Mouse (Mus musculus): ENCODE data around the gene Mafb. TPM values are rescaled to one million over a fixed set of nuclear protein-coding genes. Genes with fewer than 3 reads are reported as not detected.

Mafb gene
- polyA plus RNA-seq, 1 experiment: 0.02 TPM

DNA sequence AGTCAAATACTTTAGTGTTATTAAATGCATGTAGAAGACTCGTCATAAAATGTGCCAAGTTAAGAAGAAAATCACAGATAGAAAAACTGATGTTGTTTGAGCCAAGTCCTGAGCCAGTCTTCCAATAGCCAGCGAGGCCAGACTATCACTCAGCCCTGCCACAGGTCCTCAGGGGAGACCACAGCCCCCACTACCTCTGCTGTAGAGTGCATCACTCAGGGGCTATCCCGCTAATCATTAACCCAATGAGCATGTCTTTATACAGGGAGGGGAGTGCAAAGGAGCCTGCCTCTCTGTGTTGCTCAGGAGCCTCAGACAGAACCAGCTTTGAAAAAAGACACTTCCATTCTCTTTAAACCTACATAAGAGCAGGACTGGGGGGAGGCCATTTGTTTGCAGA is 16.6 kb upstream of the Mafb start:
- Histone ChIP-seq H3K79me2 (ENCODE audit: control insufficient read depth, insufficient read depth) (no peaks in the 10 kb centered on the region), H3K4me3 (no peak overlapping the region), H3K36me3 (ENCODE audit: control insufficient read depth, insufficient read depth) (no peaks in the 10 kb centered on the region), H3K27me3 (ENCODE audit: control insufficient read depth, insufficient read depth, insufficient read length) (no peaks in the 10 kb centered on the region), H3ac (ENCODE audit: control insufficient read depth, insufficient read length) (no peak overlapping the region), H3K4me2 (ENCODE audit: low read depth) (no peak overlapping the region)
- TF ChIP-seq POLR2A (IDR thresholded peaks at IDR 0.05; ENCODE audit: insufficient read length, low read depth) (no peak), CEBPB (IDR thresholded peaks at IDR 0.05; ENCODE audit: insufficient read depth, poor library complexity, severe bottlenecking) (no peak), POLR2AphosphoS2 (IDR thresholded peaks at IDR 0.05; ENCODE audit: insufficient read length, low read depth) (no peak), MYOG (IDR thresholded peaks at IDR 0.05; ENCODE audit: control insufficient read depth in 1 of 3, insufficient read depth in 1 of 3, insufficient read length in 2 of 3, low read depth in 2 of 3) (no peak), SRF (IDR thresholded peaks at IDR 0.05; ENCODE audit: control insufficient read depth, insufficient read length, low read depth) (no peak), MAX (IDR thresholded peaks at IDR 0.05; ENCODE audit: low read depth) (no peak)

DNA sequence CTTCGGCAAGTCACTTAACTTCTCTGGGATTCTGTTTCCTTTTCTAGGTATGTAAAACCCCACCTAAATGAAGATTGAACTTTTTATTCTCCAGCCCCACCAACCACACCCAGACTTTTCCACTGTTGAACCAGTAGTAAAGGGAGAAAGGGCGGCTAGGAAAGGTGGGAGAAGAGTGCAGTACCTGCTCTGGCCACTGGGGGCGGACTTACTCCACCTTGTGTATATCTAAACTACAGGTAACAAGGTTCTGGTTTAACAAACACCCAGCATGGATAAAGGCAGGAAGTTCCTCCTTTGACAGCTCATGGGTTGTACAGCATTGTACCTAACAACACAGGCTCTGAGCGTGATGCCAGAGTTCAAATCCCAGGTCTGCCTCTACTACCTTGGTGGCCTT is 11.4 kb upstream of the Mafb start:
- no peak overlapping the region for H3K4me2 ChIP-seq (ENCODE audit: low read depth)
- no peaks in the 10 kb centered on the region for H3K27me3 ChIP-seq (ENCODE audit: control insufficient read depth, insufficient read depth, insufficient read length)

DNA sequence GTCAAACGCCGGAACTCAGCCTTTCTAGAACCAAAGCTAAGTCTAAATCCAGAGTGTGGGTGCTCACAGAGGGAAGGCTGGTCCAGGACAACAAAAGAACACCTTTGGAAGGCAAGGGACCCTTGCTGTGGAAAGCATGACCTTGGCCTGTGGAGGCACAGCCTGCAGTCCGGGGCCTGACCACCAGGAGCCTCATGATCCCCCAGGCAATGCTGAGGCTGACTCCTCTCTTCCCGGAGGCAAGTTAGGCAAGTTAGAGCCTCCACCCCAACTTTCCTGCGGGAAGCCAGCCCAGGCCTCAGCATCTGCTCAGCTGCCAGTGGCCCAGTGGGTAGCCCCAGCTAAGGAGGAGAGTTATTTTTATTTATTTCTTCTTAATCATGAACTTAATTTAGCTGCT is 9.4 kb upstream of the Mafb start:
- H3K36me3 ChIP-seq (ENCODE audit: control insufficient read depth, insufficient read depth): no peaks in the 10 kb centered on the region
- no peaks in the 10 kb centered on the region for H3K27me3 ChIP-seq (ENCODE audit: control insufficient read depth, insufficient read depth, insufficient read length)
- no peak overlapping the region for H3K4me2 ChIP-seq (ENCODE audit: low read depth)
- TF ChIP-seq E2F4 (IDR thresholded peaks at IDR 0.05; ENCODE audit: insufficient read depth) (no peak), POLR2A (IDR thresholded peaks at IDR 0.05; ENCODE audit: insufficient read length, low read depth) (no peak), REST (IDR thresholded peaks at IDR 0.05; ENCODE audit: insufficient read depth, insufficient read length) (no peak), TCF12 (IDR thresholded peaks at IDR 0.05; ENCODE audit: insufficient read depth, poor library complexity, severe bottlenecking) (no peak), MYOG (IDR thresholded peaks at IDR 0.05; ENCODE audit: control insufficient read depth in 1 of 3, insufficient read depth in 1 of 3, insufficient read length in 2 of 3, low read depth in 2 of 3) (no peak)
- H3K4me3 ChIP-seq: no peak overlapping the region
- H3ac ChIP-seq (ENCODE audit: control insufficient read depth, insufficient read length): no peak overlapping the region
- H3K79me2 ChIP-seq (ENCODE audit: control insufficient read depth, insufficient read depth): no peaks in the 10 kb centered on the region

More for the DNA sequence above, 11.4 kb upstream of the Mafb start:
- Histone ChIP-seq H3K79me2 (ENCODE audit: control insufficient read depth, insufficient read depth) (no peaks in the 10 kb centered on the region), H3K4me3 (no peak overlapping the region), H3K36me3 (ENCODE audit: control insufficient read depth, insufficient read depth) (no peaks in the 10 kb centered on the region), H3ac (ENCODE audit: control insufficient read depth, insufficient read length) (no peak overlapping the region)
- TF ChIP-seq TCF3 (IDR thresholded peaks at IDR 0.05; ENCODE audit: insufficient read length, low read depth): no peak
- TF ChIP-seq POLR2AphosphoS2 (IDR thresholded peaks at IDR 0.05; ENCODE audit: insufficient read length, low read depth): no peak
- TF ChIP-seq SRF (IDR thresholded peaks at IDR 0.05; ENCODE audit: control insufficient read depth, insufficient read length, low read depth): no peak

DNA sequence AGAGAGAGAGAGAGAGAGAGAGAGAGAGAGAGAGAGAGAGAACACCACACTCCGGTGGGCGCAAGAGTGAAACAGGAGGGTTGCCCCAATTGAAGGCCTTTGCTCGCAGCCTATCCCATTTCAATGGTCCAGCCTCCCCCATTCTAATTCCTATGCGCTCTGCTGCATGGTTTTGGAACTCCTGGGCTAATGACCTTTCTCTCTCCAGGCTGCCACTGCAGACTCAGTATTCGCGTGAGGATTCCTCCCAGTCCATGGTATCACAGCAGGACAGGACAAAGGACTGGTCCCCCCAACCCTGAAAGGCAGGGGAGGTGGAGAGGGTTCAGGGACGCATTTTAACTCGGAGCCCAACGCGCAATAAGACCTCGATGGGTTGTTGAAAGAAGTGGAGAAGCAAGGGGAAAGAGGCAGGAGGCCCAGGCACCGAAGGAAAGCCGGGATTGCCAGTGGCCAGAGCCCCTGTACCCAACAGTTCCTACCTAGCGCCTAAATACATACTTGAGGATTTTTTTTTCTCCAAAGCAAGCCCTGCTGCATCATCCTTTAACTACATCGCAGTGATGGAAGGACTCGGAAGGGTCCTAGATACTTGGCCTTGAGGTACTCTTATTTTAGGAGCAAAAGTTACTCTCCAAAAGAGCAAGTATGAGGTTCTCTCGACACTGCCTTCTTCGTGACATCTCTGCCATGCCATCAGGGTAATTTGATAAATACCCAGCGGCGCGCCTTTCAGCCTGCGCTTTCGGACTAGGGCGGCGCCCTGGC is 3.0 kb upstream of the Mafb start:
- Histone ChIP-seq H3K36me3 (ENCODE audit: control insufficient read depth, insufficient read depth) (no peaks in the 10 kb centered on the region), H3K79me2 (ENCODE audit: control insufficient read depth, insufficient read depth) (no peaks in the 10 kb centered on the region)

DNA sequence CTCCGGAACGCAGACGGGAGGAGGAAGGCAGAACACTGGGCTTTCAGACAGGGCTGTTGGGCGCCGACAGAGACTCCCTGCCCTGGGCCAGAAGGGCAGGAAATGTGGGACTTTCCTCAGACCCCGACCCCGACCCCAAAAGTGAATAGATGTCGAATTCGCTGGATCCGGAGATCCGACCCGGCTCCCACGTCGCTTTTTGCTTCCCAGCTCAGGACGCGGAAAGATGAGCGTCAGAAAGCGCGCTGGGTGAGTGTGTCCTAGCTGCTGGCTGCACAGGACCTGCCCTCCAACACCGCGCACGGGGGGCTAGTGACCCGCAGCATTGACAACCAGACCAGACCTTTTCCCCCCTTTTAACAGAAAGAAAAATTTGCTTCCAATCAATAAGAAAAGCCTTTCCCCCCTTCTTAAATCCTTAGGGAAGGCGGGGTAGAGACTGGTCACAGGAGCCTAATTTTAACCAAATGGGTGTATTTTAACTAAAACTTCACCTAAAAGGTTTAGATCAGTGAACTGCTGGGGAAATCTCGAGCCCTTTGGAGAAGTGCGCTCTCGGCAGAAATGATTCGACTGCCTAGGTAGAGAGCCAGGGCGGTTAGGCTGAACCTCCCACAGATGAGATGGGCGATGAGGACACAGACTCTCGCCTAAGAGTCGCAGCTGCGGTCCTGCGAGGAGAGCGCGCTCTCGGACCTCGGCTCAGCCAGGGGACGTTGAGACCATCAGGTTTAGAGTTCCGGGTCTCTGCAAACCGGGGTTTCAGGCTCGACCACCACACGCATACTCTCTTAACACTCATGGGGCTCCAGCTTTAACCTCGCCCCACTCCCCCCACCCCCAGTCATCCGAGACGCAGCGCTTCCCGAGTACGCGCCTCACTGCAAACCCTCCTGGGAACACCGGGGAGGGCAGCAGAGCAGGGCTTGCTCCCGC is 1.8 kb upstream of the Mafb start:
- Histone ChIP-seq H3K27me3 (ENCODE audit: control insufficient read depth, insufficient read depth, insufficient read length) (peaks cover 32% of the 10 kb centered on the region), H3K4me3 (no peak overlapping the region), H3K36me3 (ENCODE audit: control insufficient read depth, insufficient read depth) (no peaks in the 10 kb centered on the region), H3K4me2 (ENCODE audit: low read depth) (no peak overlapping the region), H3ac (ENCODE audit: control insufficient read depth, insufficient read length) (no peak overlapping the region), H3K79me2 (ENCODE audit: control insufficient read depth, insufficient read depth) (no peaks in the 10 kb centered on the region)
- TF ChIP-seq CEBPB (IDR thresholded peaks at IDR 0.05; ENCODE audit: insufficient read depth, poor library complexity, severe bottlenecking) (no peak), MYOG (IDR thresholded peaks at IDR 0.05; ENCODE audit: control insufficient read depth in 1 of 3, insufficient read depth in 1 of 3, insufficient read length in 2 of 3, low read depth in 2 of 3) (no peak), REST (IDR thresholded peaks at IDR 0.05; ENCODE audit: insufficient read depth, insufficient read length) (no peak), SRF (IDR thresholded peaks at IDR 0.05; ENCODE audit: control insufficient read depth, insufficient read length, low read depth) (no peak), E2F4 (IDR thresholded peaks at IDR 0.05; ENCODE audit: insufficient read depth) (no peak), TCF12 (IDR thresholded peaks at IDR 0.05; ENCODE audit: insufficient read depth, poor library complexity, severe bottlenecking) (no peak), MAX (IDR thresholded peaks at IDR 0.05; ENCODE audit: low read depth) (no peak), POLR2A (IDR thresholded peaks at IDR 0.05; ENCODE audit: insufficient read length, low read depth) (no peak)

More for the DNA sequence above, 3.0 kb upstream of the Mafb start:
- TF ChIP-seq MYOD1 (IDR thresholded peaks at IDR 0.05; ENCODE audit: control insufficient read depth in 1 of 3, insufficient read length in 2 of 3, low read depth in 2 of 3) (no peak), SRF (IDR thresholded peaks at IDR 0.05; ENCODE audit: control insufficient read depth, insufficient read length, low read depth) (no peak), POLR2A (IDR thresholded peaks at IDR 0.05; ENCODE audit: insufficient read length, low read depth) (no peak), POLR2AphosphoS2 (IDR thresholded peaks at IDR 0.05; ENCODE audit: insufficient read length, low read depth) (no peak), CEBPB (IDR thresholded peaks at IDR 0.05; ENCODE audit: insufficient read depth, poor library complexity, severe bottlenecking) (no peak), E2F4 (IDR thresholded peaks at IDR 0.05; ENCODE audit: insufficient read depth) (no peak), MYOG (IDR thresholded peaks at IDR 0.05; ENCODE audit: control insufficient read depth in 1 of 3, insufficient read depth in 1 of 3, insufficient read length in 2 of 3, low read depth in 2 of 3) (no peak), TCF3 (IDR thresholded peaks at IDR 0.05; ENCODE audit: insufficient read length, low read depth) (no peak), USF1 (IDR thresholded peaks at IDR 0.05; ENCODE audit: low read depth) (no peak), TCF12 (IDR thresholded peaks at IDR 0.05; ENCODE audit: insufficient read depth, poor library complexity, severe bottlenecking) (no peak), MAX (IDR thresholded peaks at IDR 0.05; ENCODE audit: low read depth) (no peak), REST (IDR thresholded peaks at IDR 0.05; ENCODE audit: insufficient read depth, insufficient read length) (no peak)
- Histone ChIP-seq H3K4me3 (no peak overlapping the region), H3K27me3 (ENCODE audit: control insufficient read depth, insufficient read depth, insufficient read length) (peaks cover 32% of the 10 kb centered on the region), H3ac (ENCODE audit: control insufficient read depth, insufficient read length) (no peak overlapping the region), H3K4me2 (ENCODE audit: low read depth) (no peak overlapping the region)

Measured in myocyte (in vitro differentiated cells).